Mouse (Mus musculus) adrenal gland, postnatal 10 days (tissue): ENCODE results near the gene Ccdc151. TPM values are rescaled to one million over a fixed set of nuclear protein-coding genes. Genes with fewer than 3 reads are reported as not detected.

Source experiments
- DNase-seq: peaks from one replicate; pipeline ENCODE4 v3.0.0; 2021; ENCODE audit warnings: mixed read lengths
- total RNA-seq, 2 experiments: library from RNA; stranded (reverse); gene quantifications; 2 replicates each; pipeline ENCODE4 v1.2.3; 2021

Gene Ccdc151
- total RNA-seq, 2 experiments from 2014 or later = 0.39 to 1.00 TPM

- DNase-seq = no peak
These were observed 6.1 kb downstream of the Ccdc151 start for GRCm38 (mm10) chr9:21996178-21996867.

GRCm38 (mm10) chr9:21992227-21992626 is 10.2 kb downstream of the Ccdc151 start:
- no peak for DNase-seq

GRCm38 (mm10) chr9:21989230-21990110 is 13.0 kb downstream of the Ccdc151 start, which contains the start of gene Rgl3:
TSS of gene Rgl3 (minus strand) at chr9:21989446.
- DNase-seq = peak; percentile 87

GRCm38 (mm10) chr9:21988421-21989101 is 13.9 kb downstream of the Ccdc151 start:
- peak; percentile 47 for DNase-seq

GRCm38 (mm10) chr9:21987592-21988342 is 14.7 kb downstream of the Ccdc151 start:
- DNase-seq = peak; percentile 61

GRCm38 (mm10) chr9:21983911-21984310 is 18.5 kb downstream of the Ccdc151 start:
- DNase-seq = no peak

GRCm38 (mm10) chr9:21978398-21979128 is 23.9 kb downstream of the Ccdc151 start:
- DNase-seq = no peak

- DNase-seq = peak; percentile 71
These were observed 24.5 kb downstream of the Ccdc151 start for GRCm38 (mm10) chr9:21977972-21978371.

GRCm38 (mm10) chr9:21977331-21977730 is 25.1 kb downstream of the Ccdc151 start:
- DNase-seq = no peak

- DNase-seq = no peak
These were observed 25.7 kb downstream of the Ccdc151 start for GRCm38 (mm10) chr9:21976626-21977175.

GRCm38 (mm10) chr9:21969304-21969703 is 33.1 kb downstream of the Ccdc151 start:
- DNase-seq = no peak

GRCm38 (mm10) chr9:21968883-21969282 is 33.6 kb downstream of the Ccdc151 start:
- DNase-seq = no peak

- peak; percentile 72 for DNase-seq
These were observed 39.0 kb downstream of the Ccdc151 start, which contains the start of gene Epor for GRCm38 (mm10) chr9:21963417-21963816. TSS of gene Epor (minus strand) at chr9:21963506.

GRCm38 (mm10) chr9:21962416-21963059 is 39.9 kb downstream of the Ccdc151 start:
- peak; percentile 73 for DNase-seq

- DNase-seq = no peak
These were observed 40.4 kb downstream of the Ccdc151 start for GRCm38 (mm10) chr9:21962010-21962409.

- DNase-seq = peak; percentile 29
These were observed 41.0 kb downstream of the Ccdc151 start for GRCm38 (mm10) chr9:21961366-21961980.

GRCm38 (mm10) chr9:21960558-21961208 is 41.8 kb downstream of the Ccdc151 start:
- peak; percentile 52 for DNase-seq

- DNase-seq = no peak
These were observed 42.3 kb downstream of the Ccdc151 start for GRCm38 (mm10) chr9:21960135-21960534.

GRCm38 (mm10) chr9:21959244-21959643 is 43.2 kb downstream of the Ccdc151 start:
- DNase-seq = no peak
